Mouse (Mus musculus) layer of hippocampus, postnatal 14 days (tissue): ENCODE data around the gene Magee2. TPM values are rescaled to one million over a fixed set of nuclear protein-coding genes. Genes with fewer than 3 reads are reported as not detected.
"Not testable (repeated sequence)": the region's sequence is repeated elsewhere in the genome, so short reads cannot be mapped to it uniquely, and the experiment has no call there.

Experiments used
- DNase-seq, 2 experiments: peaks; one replicate each; pipeline ENCODE4 v3.0.0; 2021 to 2022; ENCODE audit warnings: low spot score in 2 of 2, mixed read lengths in 1 of 2
- long read RNA-seq, 2 experiments: library from polyadenylated mRNA; stranded (forward); transcript quantifications; one replicate each; pipeline ENCODE4 v2.0.0; 2021
- total RNA-seq, 2 experiments: library from RNA; stranded (reverse); gene quantifications; 2 replicates each; pipeline ENCODE4 v1.2.3; 2021

Magee2 gene
- 10 to 100 TPM; 10.1 to 10.6 TPM for total RNA-seq
- long read RNA-seq, experiment 1, transcript Magee2-201 (1 exons, 2,316 nt), result major isoform, 20 of 20 reads
- long read RNA-seq, experiment 1, partial matches to known transcripts, result 0 of 20 reads
- long read RNA-seq, experiment 1, other reads (novel, unspliced or antisense), result 0 of 20 reads
- long read RNA-seq, experiment 2, transcript Magee2-201 (1 exons, 2,316 nt), result major isoform, 15 of 15 reads
- long read RNA-seq, experiment 2, partial matches to known transcripts, result 0 of 15 reads
- long read RNA-seq, experiment 2, other reads (novel, unspliced or antisense), result 0 of 15 reads

DNA sequence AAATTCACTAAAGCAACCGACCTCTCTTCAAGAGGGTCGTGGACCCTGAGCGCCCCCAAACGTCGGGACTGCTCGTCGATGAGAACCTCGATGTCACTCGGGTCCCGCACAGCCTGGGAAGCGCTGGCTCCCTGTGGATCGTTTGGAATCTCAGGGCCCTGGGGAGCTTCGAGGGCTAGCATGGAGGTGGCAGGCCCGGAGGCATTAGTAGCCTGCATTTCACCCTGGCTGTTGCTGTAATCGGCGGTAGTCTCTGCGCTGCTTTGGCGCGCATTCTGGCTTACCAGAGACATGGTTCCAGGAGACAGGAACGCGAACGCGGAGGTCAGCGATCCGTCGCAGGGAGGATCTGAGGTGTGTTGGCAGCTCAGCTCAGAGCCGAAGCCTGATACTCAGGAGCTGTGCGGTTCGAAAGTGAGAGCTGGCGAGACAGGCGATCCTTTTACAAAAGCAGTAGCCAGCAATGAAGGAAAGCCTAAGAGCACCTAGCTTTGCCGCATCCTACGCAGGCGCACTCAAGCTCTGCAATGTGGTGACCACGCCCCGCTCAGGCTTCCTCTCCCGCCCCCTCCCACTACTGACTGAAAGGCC is at the start of gene Magee2:
TSS of gene Magee2 (minus strand) at position 517 of the 591 bp plus-strand sequence.
- peak; percentile 19 to 35 for DNase-seq

DNA sequence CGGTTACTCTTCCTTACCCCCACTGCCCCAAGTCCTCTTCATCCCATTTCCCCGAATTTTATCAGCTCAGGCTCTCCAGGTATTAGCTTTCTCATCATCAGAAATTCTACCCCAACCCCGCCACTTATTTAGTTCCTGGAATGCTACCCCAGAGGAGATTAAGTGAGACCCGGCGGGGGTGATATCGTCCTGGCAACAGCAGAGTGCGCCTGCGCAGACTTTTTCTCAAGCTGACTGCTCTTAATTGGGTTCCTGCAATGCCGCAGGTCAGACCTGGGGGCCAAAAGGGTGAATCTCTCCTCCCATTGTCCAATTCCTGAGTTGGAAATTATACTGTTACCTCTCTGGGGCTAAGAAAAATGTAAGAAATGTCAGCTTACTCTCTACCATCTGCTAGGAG is 3.5 kb downstream of the Magee2 start:
- DNase-seq, result peak in 1 of 2 experiments; percentile 7

- not testable (repeated sequence) for DNase-seq
Observed at GRCm38 (mm10) chrX:104817583-104817982, 39.5 kb downstream of the Magee2 start.

DNA sequence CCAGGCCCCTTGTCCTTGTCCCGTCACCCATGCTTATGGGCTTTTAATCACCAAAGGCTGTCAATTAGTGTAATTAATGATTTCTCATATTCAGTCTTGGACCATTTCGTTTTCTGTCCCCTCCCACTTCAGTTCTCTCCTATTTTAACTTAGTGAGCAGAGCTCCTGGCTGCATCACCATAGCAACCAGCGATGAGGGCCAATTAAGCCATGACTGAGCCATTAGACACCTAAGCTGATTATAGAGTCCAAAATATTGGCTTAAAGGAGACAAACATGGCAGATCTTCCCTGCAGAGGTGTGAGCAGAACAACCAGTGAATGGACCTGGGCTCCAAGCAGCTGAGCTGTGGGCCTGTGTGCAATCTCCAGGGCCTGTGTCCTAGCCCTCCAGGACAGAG is 40.1 kb downstream of the Magee2 start:
- DNase-seq, result not testable (repeated sequence)

- DNase-seq, result not testable (repeated sequence)
Observed at GRCm38 (mm10) chrX:104813704-104814103, 43.4 kb downstream of the Magee2 start.

Other genes starting within 250 kb of the Magee2 start
- gene Zdhhc15, start 186.2 kb downstream of the Magee2 start, total RNA-seq, result 1 to 10 TPM; 6.0 to 6.8 TPM
- gene Pbdc1, start 222.5 kb upstream of the Magee2 start, total RNA-seq, result 10 to 100 TPM; 16.4 to 16.6 TPM